Mouse (Mus musculus) neural tube, embryonic 10.5 days (tissue): Measurements from ENCODE around the gene Apoc2.

Experiments used
- DNase-seq: peaks from one replicate; pipeline ENCODE4 v3.0.0-alpha.2; 2017; ENCODE audit warnings: low spot score; ENCODE audit errors: extremely low spot score

Apoc2 gene

DNA sequence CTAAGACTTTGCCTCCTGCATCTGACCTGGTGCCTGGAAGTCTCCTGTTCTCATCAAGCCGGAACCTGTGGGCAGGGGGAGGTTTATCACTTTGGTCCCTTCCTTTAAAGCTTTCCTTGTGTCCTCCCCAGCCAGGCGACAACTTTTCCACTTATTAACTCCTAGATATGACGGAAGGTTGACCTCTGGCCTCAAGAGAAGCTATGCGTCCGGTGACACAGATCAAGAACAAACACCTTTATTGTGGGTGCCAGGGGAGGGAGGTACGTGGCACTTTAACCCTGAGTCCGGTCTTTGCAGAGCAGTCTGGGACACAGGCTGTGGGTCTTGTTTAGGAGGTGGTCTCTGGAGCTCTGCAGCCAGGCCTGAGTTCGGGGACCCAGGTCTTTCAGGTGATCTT is at the start of gene Apoc2:
TSS of gene Apoc2 (minus strand) at position 70 of the 400 bp plus-strand sequence.
- no peak for DNase-seq

DNA sequence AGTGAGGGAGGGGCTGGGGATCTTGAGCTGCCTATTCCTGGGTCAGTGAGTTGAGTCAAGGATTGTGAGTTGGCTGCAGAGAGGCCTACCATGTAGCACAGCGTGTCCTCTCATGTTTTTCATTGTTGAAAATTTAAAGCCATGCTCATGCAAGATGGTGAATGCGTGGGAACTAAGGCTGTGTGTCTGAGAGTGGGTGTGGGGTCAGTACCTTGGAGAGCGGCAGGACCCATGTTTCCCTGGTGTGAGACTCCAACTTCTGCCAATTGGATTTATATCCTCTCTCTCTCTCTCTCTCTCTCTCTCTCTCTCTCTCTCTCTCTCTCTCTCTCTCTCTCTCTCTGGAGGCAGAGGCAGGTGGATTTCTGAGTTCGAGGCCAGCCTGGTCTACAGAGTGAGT is 48.8 kb upstream of the Apoc2 start:
- DNase-seq: no peak

DNA sequence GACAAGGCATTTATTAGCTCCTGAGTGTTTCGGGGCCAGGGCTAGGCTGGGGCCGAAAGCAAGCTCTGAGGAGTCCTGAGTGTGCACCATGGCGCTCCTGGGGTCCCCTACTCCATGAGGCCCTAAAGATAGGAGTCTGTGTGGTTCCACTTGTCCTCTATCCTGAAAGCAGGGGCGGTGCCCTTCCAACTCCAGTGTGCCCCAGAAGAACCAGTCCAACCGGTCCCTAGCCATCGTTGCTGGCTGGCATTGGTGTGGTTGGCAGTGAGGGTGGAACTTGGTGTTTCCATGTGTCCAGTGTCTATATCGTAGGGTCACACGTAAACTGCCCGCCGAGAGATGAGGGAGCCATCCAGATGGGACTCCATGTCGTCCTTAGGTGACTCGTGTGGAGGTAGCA is 46.4 kb upstream of the Apoc2 start:
- no peak for DNase-seq

DNA sequence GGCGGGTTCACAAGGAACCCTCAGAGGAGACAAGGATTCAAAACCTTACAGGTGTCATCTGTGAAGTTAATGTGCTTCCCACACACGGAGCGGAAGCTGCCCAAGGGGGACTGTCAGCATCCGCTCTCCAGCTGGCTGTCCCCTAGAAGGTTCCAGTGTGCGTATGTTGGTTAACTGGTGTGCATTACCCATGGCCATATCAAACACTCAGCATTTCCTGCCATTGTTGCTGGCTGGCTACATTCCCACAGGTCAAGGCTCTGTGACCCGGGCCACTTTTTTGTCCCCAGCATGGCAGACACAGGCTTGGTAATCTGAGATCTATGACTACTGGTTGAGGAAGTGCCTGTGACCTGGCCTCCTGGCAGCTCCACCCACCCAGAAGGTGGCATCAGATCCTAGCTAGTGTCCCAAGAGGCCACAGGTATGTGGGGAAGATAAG is 45.0 kb upstream of the Apoc2 start:
- DNase-seq: no peak

DNA sequence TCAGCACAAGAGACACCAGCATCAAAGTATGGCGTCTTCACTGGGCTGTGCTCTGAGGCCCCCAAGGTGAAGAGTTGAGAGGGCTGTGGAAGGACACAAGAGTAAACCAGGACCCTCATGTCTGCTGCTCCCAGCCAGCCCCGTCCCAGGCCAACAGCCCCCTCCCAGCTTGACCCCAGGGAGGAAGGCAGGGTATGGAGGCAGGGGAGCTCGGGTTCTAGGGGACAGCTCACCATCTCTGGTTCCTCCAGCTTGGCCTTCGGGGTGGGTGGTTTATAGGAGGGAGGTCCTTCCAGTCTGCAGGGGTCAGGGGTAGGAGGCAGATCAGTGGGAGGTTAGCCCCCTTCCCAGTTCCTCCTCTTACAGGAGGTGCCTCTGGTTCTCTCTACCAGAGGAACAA is 41.5 kb upstream of the Apoc2 start:
- no peak for DNase-seq

DNA sequence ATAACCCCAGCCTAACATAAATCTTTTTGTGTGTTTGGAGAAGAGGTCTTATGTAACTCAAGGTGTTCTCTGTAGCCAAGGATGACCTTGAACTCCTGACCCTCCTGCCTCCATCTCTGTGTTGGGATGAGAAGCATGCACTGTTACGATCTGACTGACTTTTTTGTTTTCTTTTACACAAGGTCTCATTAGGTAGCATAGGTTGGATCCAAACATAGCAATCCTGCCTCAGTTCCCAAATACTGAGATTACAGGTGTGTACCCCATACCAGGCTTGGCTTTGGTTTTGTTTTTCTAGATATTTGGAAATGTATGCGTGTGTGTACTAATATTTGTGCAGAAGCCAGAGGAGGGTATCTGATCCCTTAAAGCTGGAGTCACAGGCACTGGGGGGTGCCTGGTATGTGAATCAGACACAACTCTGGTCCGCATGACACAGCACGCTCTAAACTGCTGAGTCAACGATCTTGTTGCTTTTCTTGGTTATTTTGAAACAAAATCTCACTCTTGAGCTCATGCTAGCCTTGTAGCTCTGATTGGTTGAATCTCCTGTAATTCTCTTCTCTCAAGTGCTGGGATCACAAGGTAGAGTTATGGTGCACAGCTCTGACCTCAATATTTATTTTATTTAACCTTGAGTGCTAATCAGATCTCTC is 40.7 kb upstream of the Apoc2 start:
- DNase-seq: no peak

DNA sequence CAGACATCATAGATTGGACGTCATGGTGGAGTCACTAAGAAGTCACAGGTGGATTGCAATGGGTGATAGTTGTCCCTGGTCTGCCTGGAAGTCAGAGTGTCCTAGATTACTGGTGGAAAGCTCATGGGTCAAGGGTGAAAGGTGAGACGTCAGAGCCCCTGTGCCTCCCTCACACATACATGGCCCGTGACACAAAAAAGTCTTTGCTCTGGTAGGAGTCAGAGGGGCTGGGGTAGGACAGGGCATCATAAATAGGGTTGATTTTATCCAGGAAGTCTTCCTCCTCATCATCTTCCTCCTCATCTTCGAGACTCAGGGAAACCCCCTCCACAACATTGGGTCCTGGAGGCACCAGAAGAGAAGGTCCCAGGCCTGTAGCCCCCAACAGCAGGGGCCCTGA is 39.6 kb upstream of the Apoc2 start:
- no peak for DNase-seq

DNA sequence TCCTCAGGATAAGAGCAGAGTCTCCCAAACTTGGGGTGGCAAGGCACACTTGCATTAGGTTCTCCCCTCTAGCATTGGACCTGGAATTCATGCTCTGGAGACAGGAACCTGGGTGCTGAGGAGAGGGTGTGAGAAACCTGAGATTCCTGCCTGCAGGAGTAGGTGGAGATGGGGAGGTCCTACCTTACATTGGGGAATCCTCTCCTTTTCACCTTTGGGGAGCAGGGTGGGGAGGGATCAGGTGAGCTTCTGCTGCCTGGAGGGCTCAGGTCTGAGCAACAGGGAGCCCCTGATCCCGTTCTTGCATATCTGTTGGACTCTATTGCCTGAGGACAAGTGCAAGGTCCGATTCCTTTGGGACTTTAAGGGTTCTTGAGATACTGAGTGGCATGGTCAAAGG is 39.1 kb upstream of the Apoc2 start:
- DNase-seq: no peak

DNA sequence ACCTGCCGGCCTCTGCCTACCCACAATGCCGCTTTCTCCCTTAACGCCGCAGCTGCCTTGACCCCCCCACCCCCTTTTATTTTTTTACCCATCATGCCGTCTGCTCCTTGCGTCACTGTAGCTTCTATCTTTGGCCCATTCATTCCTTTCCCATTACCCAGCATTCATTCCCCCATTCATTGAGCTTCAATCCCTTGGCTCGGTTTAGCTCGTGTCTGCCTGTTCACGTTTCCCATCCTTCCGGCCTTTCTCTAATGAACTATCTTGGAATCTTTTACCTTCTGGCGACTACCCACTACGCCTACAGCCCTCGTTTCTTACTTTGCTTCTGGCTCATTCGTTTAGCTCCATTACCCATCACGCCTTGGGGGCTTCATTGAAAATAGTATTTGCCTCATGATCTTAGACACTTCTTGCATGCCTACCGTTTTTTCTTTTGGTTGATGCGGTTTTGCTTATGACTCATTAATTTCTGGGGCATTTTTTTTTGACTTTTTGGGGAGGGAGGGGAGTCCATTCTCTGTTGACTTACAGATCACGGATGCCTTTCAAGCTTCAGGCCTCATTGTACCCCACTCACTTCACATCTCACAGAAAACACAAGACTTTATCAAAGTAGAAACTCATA is 38.4 kb upstream of the Apoc2 start:
- DNase-seq: no peak

DNA sequence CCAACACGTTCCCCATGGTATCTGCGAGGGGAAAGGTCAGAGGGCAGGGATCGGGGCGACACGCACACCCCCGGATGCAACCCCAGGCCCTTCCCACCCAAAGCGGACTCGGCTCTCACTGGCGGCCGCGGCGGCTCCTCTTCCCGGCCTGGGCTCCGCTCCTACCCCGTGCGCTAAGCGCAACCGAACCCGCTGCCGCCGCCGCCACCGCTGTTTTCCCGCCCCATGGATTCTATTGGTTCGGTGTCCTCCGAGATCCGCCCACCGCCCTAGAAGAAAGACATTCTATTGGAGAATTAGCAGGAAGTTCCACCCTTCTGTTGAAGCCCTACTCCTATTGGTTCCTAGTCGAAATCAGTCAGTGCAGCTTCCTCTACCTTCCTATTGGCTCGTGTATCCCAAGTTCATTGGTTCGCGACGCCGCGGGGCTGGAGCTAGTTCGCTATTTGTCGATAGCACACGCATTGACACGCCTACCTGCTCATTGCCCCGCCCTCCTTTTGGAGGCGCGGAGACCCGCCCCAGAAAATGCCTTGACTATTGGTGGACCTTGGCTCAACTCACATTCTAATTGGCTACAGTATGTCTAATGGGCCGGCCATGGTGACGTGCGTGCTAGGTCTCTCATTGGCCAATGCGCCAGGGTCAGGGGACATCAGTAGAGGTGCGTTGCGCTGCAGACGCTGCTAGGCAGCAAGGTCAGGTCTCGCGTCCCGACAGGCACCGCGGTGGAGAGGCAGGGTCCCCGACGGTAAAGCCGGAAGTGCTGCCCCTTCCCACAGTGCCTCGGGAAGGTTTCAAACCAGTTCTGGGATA is 37.7 kb upstream of the Apoc2 start, which contains the start of gene Tomm40:
TSS of gene Tomm40 (minus strand) at position 200 of the 816 bp plus-strand sequence.
- peak; percentile 96 for DNase-seq

DNA sequence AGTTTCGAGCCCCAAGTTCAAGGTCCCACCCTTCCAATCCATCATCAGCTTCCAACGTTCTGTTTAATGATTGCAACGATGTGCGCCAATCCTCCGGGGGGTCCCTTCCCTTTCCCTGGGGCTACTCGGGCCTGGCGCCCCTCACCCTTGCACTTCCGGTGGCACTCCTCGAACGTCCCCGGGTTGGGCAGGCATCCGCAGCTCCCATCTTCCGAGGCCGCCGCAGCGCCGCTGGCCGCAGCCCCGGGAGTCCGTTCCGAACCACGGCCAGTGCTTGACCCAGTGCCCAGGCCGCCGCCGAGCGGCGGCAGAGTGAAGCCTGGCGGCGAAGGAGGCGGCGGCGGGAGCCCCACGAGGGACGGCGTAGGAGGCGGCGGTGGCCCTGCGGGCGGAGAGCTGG is 37.1 kb upstream of the Apoc2 start:
- no peak for DNase-seq

DNA sequence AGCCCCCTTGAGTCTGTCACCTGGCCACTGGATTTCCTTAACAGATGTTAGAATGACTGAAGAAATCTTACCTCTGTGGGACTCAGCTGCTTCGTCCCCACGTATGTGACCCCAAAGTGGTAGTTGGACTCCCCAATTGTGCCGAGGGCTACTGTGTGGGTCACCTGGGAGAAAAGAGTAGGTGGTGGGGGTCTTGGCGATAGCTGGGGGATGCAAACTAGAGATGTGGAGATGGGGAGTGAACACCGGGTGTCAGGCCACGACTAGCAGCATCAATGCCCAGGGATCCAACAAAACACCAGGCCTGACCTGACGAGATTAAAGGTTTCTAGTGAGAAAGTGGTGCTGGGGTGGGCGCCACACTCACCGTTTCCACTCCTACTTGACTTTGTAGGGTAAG is 35.9 kb upstream of the Apoc2 start:
- DNase-seq: no peak

DNA sequence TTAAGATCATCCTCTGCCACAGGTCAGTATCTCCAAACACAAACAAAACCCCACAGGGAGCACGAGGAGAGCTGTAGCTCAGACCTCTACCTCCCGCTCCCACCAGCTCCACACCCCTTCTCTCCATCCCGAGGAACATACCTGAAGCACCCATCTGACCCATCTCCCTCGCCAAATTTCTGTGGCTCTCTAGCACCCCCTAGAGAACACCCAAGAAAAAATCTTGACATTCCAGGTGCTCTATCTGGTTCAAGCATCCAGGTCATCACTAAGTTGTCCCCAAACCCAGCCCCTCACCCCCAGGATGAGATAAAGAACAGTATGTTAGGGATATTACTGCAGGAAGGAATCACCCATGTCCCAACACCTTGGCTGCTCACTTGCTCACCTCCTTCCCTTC is 35.5 kb upstream of the Apoc2 start:
- DNase-seq: no peak

DNA sequence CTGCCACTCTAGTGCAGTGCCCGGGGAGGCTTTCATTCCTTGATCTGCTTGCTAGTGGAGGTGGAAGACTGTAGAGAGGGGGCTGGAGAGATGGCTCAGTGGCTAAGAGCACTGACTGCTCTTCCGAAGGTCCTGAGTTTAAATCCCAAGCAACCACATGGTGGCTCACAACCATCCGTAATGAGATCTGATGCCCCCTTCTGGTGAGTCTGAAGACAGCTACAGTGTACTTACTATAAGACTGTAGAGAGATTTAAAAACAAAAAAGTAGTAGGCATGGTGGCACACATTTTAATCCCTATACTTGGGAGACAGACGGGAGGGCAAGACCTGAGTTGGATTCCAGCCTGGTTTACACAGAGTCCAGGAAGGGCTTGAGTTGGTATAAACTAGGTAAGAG is 34.7 kb upstream of the Apoc2 start:
- no peak for DNase-seq

DNA sequence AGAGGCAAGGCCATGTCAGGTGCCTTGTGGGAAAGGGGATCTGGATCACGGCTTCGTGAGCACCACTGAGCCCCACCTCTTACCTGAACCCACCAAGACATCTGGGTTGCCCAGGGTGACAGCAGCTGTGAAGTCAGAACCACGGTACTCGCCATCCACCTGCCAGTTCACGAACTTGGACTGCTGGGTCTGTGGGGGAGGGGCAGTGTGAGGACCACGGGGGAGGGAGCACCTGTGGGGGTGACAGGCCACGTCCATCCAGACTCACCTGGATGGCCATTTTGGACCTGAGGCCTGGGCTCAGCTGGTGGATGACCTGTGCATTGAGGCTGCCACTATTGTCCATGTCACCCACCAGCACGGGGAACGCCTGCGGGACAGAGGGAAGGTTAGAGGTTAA is 32.9 kb upstream of the Apoc2 start:
- no peak for DNase-seq

DNA sequence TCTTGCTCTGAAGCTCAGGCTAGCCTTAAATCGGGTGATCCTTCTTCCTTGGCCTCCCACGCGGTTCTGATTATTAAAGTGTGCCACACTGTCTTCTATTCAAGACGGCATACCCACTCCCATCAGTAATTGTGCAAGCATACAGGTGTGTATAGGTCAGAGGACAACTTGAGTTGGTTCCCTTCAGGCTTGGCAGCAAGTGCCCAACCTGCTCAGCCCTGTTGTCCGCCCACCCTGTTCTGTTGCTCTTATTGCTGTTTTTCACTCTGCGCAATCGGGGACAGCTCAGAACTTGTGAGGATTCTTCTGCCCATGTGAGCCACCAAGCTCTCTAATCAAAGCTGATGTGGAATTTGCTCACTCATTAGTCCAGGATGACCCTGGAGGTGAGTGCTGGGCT is 27.5 kb upstream of the Apoc2 start:
- no peak for DNase-seq

DNA sequence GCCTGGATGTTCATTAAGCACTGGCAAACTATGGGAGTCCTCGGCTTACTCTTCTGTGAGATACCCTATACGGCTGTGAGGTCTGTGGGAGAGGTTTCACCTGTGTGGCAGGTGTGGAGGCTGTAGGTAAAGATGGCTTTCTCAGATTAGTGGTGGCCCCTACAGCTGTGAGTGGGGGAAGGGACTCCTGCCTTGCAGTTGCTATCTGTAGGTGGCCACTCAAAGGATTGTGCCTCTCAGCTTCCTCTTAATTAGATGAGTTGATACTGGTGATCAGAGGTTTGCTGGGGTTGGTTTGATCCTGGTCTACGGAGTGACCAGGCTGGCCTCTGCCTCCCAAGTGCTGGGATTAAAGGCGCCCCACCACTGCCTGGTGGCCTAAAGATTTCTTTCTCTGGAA is 26.7 kb upstream of the Apoc2 start:
- no peak for DNase-seq

DNA sequence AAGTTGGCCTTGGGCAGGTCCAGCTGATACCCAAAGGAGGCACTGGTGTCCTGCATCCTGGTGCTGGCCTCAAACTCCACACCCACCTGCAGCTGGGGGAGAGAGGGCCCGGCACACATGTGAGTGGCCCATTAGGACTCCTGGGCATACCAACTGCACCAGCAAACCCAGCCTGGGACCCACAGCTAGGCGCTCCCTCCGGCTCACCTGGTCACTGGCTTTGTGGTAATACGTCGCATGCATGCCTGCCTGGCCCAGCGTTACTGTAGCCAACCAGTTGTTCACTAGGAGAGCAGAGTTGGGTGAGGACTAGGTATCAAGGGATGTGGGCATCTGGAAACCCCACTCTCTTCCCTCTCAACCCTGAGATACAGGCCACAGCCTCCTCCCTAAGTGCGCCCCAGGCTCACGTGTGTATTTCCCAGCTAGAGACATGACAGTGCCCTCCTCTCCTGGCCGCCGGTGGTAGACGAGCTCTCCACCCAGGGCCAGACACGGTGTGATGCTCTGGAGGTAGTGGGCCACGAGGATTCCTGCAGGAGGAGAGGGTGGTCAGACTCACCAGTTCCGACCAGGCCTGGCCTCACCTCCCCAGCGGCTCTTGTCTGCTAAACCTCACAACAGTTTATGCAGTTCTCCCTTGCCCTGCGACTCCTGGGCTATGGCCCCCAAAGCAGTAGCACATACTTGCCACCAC is 25.3 kb upstream of the Apoc2 start:
- no peak for DNase-seq

DNA sequence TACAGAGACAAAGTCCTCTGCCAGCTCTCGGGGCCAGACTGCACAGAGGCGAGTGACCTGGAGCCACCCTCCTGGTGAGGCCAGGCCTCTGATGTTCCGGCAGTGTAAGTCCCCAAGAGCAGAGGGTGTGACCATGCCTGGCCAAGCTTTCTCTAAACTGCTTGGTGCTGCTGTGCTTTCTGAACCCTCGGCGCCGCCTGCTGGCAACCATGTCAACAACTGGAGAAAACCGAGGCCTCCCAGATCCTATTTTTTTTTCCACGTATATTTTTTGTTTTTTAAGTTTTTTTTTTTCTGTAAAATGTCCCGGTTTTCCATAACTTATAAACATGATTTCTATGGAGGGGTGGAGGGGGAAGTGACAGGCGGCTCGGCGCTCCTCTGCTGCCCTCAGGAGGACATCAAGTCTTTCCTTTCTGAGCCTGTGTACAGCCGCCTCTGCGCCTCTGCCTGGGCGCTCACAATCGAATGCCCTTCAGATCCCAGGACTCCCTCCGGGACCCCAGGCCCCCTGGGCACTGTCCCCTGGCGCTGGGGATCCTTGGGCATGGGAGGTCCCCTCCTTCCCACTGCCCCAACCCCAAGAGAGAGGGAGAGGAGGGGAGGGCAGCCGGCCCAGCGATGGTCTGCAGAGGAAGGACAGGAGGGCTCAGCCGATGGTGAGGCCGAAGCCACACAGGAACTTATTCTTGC is 23.5 kb upstream of the Apoc2 start:
- DNase-seq: peak; percentile 51

DNA sequence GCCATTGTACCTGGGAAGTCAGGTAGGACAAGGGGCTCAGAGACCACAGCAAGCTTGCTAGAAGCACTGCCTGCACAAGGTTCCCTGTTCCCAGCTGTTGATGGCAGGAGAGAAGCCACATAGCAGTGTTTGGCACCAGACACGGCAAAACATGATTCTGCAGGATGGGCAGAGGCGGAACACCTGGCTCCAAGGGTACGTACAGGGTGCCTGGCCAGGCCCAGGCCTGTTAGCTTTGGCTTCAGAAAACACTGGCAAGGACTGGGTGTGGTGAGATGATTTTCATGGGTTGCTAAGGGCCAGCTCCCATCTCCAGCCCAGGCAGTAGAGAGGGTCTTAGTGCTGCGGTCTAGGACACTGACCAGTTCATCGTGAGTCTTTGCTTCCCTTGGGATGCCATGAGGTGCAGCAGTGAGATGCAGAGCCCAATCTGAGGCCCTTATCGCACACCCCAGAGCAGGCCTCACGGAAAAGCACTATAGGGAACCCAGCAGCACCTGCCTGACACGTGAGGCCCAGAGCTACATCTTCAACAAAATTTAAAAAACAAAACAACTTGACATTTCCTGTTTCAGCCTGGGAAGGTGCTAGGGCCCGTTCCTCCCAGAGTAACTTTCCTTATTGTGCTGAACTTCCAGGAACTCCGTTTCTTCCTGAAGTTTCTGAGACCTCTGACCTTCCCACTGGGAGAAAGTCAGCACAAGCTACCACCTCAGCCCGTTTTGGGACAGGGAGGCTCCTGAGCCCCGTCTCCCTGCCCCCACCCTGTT is 22.7 kb upstream of the Apoc2 start:
- DNase-seq: no peak

DNA sequence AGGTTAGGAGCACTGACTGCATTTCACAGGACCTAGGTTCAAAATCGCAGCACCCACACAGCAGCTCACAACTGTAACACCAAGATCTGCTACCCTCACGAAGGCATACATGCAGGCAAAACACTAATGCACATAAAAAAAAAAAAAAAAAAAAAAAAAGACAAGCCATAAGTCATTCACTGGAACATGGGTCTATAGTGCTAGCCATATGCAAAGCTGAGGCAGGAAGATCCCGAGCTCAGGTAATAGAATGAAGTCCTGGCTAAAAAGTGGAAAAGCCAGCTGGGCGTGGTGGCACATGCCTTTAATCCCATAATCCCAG is 22.0 kb upstream of the Apoc2 start:
- no peak for DNase-seq
